ENCODE assay signal across 30 mouse cellular contexts in genomic region chr17:8444062-8444461, GRCm38 (mm10). TPM values are rescaled to one million over a fixed set of nuclear protein-coding genes. Genes with fewer than 3 reads are reported as not detected.
DNase-seq lines count a peak whose midpoint lies in the region; ATAC-seq and TF ChIP-seq lines count a peak whose summit lies in the region.
"Had no signal": no experiment of that assay in that cellular context is flagged by ENCODE, and none has a peak within 500 bp of the region (broad histone marks: within the 10 kb centered on the region; RNA-seq: fewer than 3 reads in every experiment).

No protein-coding gene starts in this region.

- WGBS in kidney, postnatal 0 days: 67% methylated on average over 3 of the region's 3 CpGs
- WGBS in lung, postnatal 0 days: 47% methylated on average over 3 of the region's 3 CpGs
- 63% methylated on average over 3 of the region's 3 CpGs for WGBS in lung, adult 2 months

- no peak for TF ChIP-seq EP300 in lung, postnatal 0 days (IDR thresholded peaks at IDR 0.05)

- no peaks in the 10 kb centered on the region for H3K27me3 ChIP-seq in kidney, postnatal 0 days (ENCODE audit: insufficient read depth, low read length)
- no peaks in the 10 kb centered on the region for H3K27me3 ChIP-seq in lung, postnatal 0 days (replicated peaks; ENCODE audit: insufficient read depth, low read length)

- no peaks in the 10 kb centered on the region for H3K4me1 ChIP-seq in kidney, postnatal 0 days (replicated peaks; ENCODE audit: insufficient read depth, low read length)
- no peaks in the 10 kb centered on the region for H3K4me1 ChIP-seq in lung, postnatal 0 days (ENCODE audit: insufficient read depth, low read depth, low read length)
- H3K4me1 ChIP-seq in lung, adult 2 months (ENCODE audit: control insufficient read depth, insufficient read depth, low read length): no peaks in the 10 kb centered on the region
- H3K4me1 ChIP-seq: forebrain, embryonic 10.5 days; hindbrain, embryonic 13.5 days; lung, embryonic 15.5 days had no signal

- DNase-seq in kidney, postnatal 0 days (ENCODE audit: low spot score): no peak
- DNase-seq in kidney, postnatal 14 days: no peak
- no peak for DNase-seq in lung, postnatal 0 days (ENCODE audit: low spot score)
- DNase-seq in lung, adult 2 months: no peak
- peak; percentile 16 for DNase-seq in R1 (ENCODE audit: low read depth, low spot score)
- no peak for DNase-seq in gastrocnemius, postnatal 25 days
- DNase-seq: adrenal gland, adult 2 months; cerebellum, adult 11-12 months; cerebellum, postnatal 10 days; gastrocnemius, adult 2 months; heart, adult 11 months; kidney, adult 9 months; kidney, postnatal 36 days; layer of hippocampus, adult 9-11 months; left cerebral cortex, postnatal 4 days; thymus, adult 2 months; thymus, postnatal 4 days had no signal

- H3K27ac ChIP-seq in kidney, postnatal 0 days: no peak overlapping the region
- no peak overlapping the region for H3K27ac ChIP-seq in lung, postnatal 0 days (ENCODE audit: low read length)
- H3K27ac ChIP-seq: forebrain, embryonic 10.5 days; gastrocnemius, adult 2 months; hindbrain, embryonic 13.5 days; lung, embryonic 15.5 days; macrophage had no signal

- no peak overlapping the region for H3K4me2 ChIP-seq in kidney, postnatal 0 days (ENCODE audit: low read length)
- H3K4me2 ChIP-seq in lung, postnatal 0 days (replicated peaks; ENCODE audit: low read depth, low read length): no peak overlapping the region
- H3K4me2 ChIP-seq: heart, embryonic 12.5 days; hindbrain, embryonic 13.5 days; lung, embryonic 15.5 days; midbrain, embryonic 11.5 days had no signal

- TF ChIP-seq CTCF in kidney, postnatal 0 days (IDR thresholded peaks at IDR 0.05; ENCODE audit: low read depth): peak; percentile 34; the same call in 1 of the 2 replicates
- peak; percentile 38 for TF ChIP-seq CTCF in lung, postnatal 0 days (IDR thresholded peaks at IDR 0.05)
- TF ChIP-seq CTCF in lung, adult 2 months (IDR thresholded peaks at IDR 0.05; ENCODE audit: insufficient read depth, low read length): no peak

- H3K4me3 ChIP-seq in kidney, postnatal 0 days (replicated peaks; ENCODE audit: low read depth, low read length): no peak overlapping the region
- no peak overlapping the region for H3K4me3 ChIP-seq in lung, postnatal 0 days (ENCODE audit: low read depth, low read length)
- no peak overlapping the region for H3K4me3 ChIP-seq in lung, adult 2 months (replicated peaks; ENCODE audit: extremely low read depth, low read depth, low read length)
- H3K4me3 ChIP-seq: forebrain, embryonic 10.5 days; gastrocnemius, adult 2 months; heart, embryonic 12.5 days; hindbrain, embryonic 13.5 days; lung, embryonic 15.5 days had no signal

- TF ChIP-seq POLR2A in lung, adult 2 months (IDR thresholded peaks at IDR 0.05; ENCODE audit: borderline replicate concordance, extremely low read depth, low read depth, low read length): no peak

- no peak overlapping the region for H3K9ac ChIP-seq in kidney, postnatal 0 days (ENCODE audit: low read depth, low read length)
- no peak overlapping the region for H3K9ac ChIP-seq in lung, postnatal 0 days (replicated peaks; ENCODE audit: low read depth)
- H3K9ac ChIP-seq: heart, embryonic 12.5 days; hindbrain, embryonic 13.5 days; lung, embryonic 15.5 days had no signal

- H3K9me3 ChIP-seq in kidney, postnatal 0 days (replicated peaks; ENCODE audit: low read length): no peaks in the 10 kb centered on the region
- H3K9me3 ChIP-seq in lung, postnatal 0 days (ENCODE audit: low read length): no peaks in the 10 kb centered on the region
- H3K9me3 ChIP-seq: forebrain, embryonic 10.5 days; heart, embryonic 12.5 days; hindbrain, embryonic 13.5 days; lung, embryonic 15.5 days had no signal

- H3K36me3 ChIP-seq in kidney, postnatal 0 days (ENCODE audit: insufficient read depth, low read length): no peaks in the 10 kb centered on the region
- H3K36me3 ChIP-seq in lung, postnatal 0 days (ENCODE audit: insufficient read depth, low read length): no peaks in the 10 kb centered on the region
- H3K36me3 ChIP-seq: forebrain, embryonic 10.5 days; heart, embryonic 12.5 days; hindbrain, embryonic 13.5 days; lung, embryonic 15.5 days had no signal

- ATAC-seq in kidney, postnatal 0 days (replicated peaks; ENCODE audit: low FRiP score, low read depth): no peak
- no peak for ATAC-seq in lung, postnatal 0 days
- ATAC-seq in frontal cortex, adult (ENCODE audit: low TSS enrichment): no peak

RNA-seq across cellular contexts. Expression of gene T, which starts 9.8 kb away (rescaled TPM):
- 0.17 TPM in 2 replicates for polyA plus RNA-seq in kidney, postnatal 0 days (2015; fragmentation: Nextera tagmentation; extraction: Ambion mirVana)
- polyA plus RNA-seq in lung, postnatal 0 days (2015; fragmentation: Nextera tagmentation; extraction: Ambion mirVana): not detected in 2 replicates
- polyA plus RNA-seq in lung, adult 2 months (2012; rRNA removed): 0.20 TPM in 2 replicates
- total RNA-seq in gastrocnemius, postnatal 25 days (2021): not detected
- total RNA-seq: adrenal gland, adult 2 months; adrenal gland, postnatal 4 days; gastrocnemius, adult 2 months; heart, postnatal 25 days; left cerebral cortex, adult 8-10 months; liver, adult 2 months; neutrophil, adult 5-6 weeks had no signal
- polyA plus RNA-seq: C2C12; liver, adult 2 months; macrophage had no signal
